Mouse (Mus musculus): ENCODE data around the gene Tut1.

- TF ChIP-seq ZNF384 (IDR thresholded peaks at IDR 0.05; ENCODE audit: low read depth, low read length), result no peak
- no peak for TF ChIP-seq CHD2 (IDR thresholded peaks at IDR 0.05; ENCODE audit: low read depth, low read length)
- no peak for TF ChIP-seq MAFK (IDR thresholded peaks at IDR 0.05; ENCODE audit: insufficient read depth, low read depth, low read length)
- no peak for TF ChIP-seq ZC3H11A (IDR thresholded peaks at IDR 0.05; ENCODE audit: borderline replicate concordance, low read depth, low read length)
- TF ChIP-seq HCFC1 (IDR thresholded peaks at IDR 0.05; ENCODE audit: borderline replicate concordance, insufficient read depth, low read length), result no peak
Measured at GRCm38 (mm10) chr19:8998546-8998945, 44.9 kb downstream of the Tut1 start.
